Mouse (Mus musculus): Measurements from ENCODE around the gene Kbtbd6.

GRCm38 (mm10) chr14:79434068-79434467 lies 17.6 kb upstream of the Kbtbd6 start:
- TF ChIP-seq CTCF (conservative IDR thresholded peaks at IDR 0.05 in 1 of 2, IDR thresholded peaks at IDR 0.05 in 1 of 2; ENCODE audit: low read depth in 2 of 2, low read length in 2 of 2) (no peak), RAD21 (IDR thresholded peaks at IDR 0.05; ENCODE audit: low read depth, low read length) (no peak), BHLHE40 (IDR thresholded peaks at IDR 0.05; ENCODE audit: low read depth, low read length) (no peak), KAT2A (IDR thresholded peaks at IDR 0.05; ENCODE audit: insufficient replicate concordance, low read length) (no peak), POLR2A (IDR thresholded peaks at IDR 0.05; ENCODE audit: low read depth, low read length) (no peak), NRF1 (IDR thresholded peaks at IDR 0.05; ENCODE audit: low read depth, low read length) (no peak), POLR2AphosphoS2 (IDR thresholded peaks at IDR 0.05; ENCODE audit: low read depth, low read length) (no peak), CHD1 (IDR thresholded peaks at IDR 0.05; ENCODE audit: low read depth, low read length) (no peak), HCFC1 (IDR thresholded peaks at IDR 0.05; ENCODE audit: low read depth, low read length) (no peak)

Measured in CH12.LX (cell line).